Mouse (Mus musculus) embryonic fibroblast, embryonic 13.5 days (primary cell): Measurements from ENCODE around the gene Akr1c18. TPM values are rescaled to one million over a fixed set of nuclear protein-coding genes. Genes with fewer than 3 reads are reported as not detected.
A peak's percentile ranks its signal among the peaks of the same experiment; 100 is the strongest.
"Not testable (repeated sequence)": the region's sequence is repeated elsewhere in the genome, so short reads cannot be mapped to it uniquely, and the experiment has no call there.

Source experiments
- H3K27ac ChIP-seq: 2 replicates; pipeline ENCODE4 v1.5.1; 2012; ENCODE audit warnings: low read length, control low read depth, inconsistent platforms; ENCODE audit not compliant: insufficient read depth
- H3K4me1 ChIP-seq: 2 replicates; pipeline ENCODE4 v1.6.1; 2011; ENCODE audit warnings: low read length; ENCODE audit not compliant: control insufficient read depth, insufficient read depth
- H3K4me3 ChIP-seq: 2 replicates; pipeline ENCODE4 v1.5.1; 2011; ENCODE audit warnings: mild to moderate bottlenecking, control low read depth, low read length; ENCODE audit not compliant: insufficient read depth
- CTCF ChIP-seq: IDR thresholded peaks from 2 replicates; pipeline ENCODE4 v1.5.1; 2011; ENCODE audit warnings: mild to moderate bottlenecking, control low read depth, low read length, moderate library complexity, borderline replicate concordance; ENCODE audit not compliant: insufficient read depth
- POLR2A ChIP-seq: IDR thresholded peaks from 2 replicates; pipeline ENCODE4 v1.6.1; 2011; ENCODE audit warnings: low read depth, mild to moderate bottlenecking, control low read depth, low read length, moderate library complexity
- polyA plus RNA-seq: library from polyadenylated mRNA; stranded (reverse); fragments of >200 nt; gene quantifications from 2 replicates; pipeline ENCODE4 v1.2.4, GENCODE M21; 2011; ENCODE audit warnings: low read depth; ENCODE audit not compliant: missing spikeins, insufficient read length

Gene Akr1c18
- polyA plus RNA-seq, 1 experiment: 0.44 TPM

DNA sequence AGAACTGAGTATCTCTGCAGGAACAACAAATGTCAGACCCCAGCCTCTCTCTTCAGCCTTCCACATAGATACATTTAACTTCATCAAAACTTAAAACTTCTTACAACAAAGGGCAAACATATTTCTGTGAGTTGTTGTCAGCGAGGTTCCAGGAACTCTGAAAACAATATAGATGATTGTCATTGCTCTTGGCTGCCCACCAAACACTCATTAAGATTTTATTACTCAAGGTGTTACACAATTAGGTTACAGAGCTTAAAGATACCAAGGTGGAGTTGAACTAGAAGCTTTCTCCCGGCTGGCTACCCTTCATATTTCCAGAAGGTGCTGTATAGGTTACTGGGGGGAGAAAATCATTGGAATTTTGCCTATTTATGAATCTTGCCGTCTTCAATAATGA, 3.1 kb upstream of the Akr1c18 start:
- no peak overlapping the region for H3K27ac ChIP-seq
- 0 out of 2 replicates have a peak, but pooled peaks cover 2% of the 10 kb centered on the region for H3K4me1 ChIP-seq
- H3K4me3 ChIP-seq: no peak overlapping the region
- TF ChIP-seq CTCF (no peak), POLR2A (no peak)

DNA sequence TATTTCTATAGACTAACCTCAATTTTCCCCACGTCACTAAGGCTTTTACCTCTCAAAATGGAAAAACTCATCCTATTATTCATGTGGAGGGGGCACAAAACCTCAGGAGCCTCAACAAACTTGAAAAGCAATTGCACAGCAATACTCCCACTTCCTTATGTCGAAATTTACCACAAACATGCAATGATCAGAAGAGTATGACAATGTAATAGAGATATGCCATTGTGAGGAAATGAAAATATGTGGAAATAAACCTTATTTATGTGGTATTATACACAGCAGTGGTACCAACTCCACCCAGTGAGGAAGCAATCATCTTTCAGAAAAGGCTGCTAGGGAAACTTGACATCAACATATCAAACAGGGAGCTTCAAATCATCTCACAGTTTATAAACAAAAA, 2.5 kb upstream of the Akr1c18 start:
- TF ChIP-seq CTCF (no peak), POLR2A (no peak)
- Histone ChIP-seq H3K4me3 (no peak overlapping the region), H3K4me1 (0 out of 2 replicates have a peak, but pooled peaks cover 2% of the 10 kb centered on the region), H3K27ac (no peak overlapping the region)

DNA sequence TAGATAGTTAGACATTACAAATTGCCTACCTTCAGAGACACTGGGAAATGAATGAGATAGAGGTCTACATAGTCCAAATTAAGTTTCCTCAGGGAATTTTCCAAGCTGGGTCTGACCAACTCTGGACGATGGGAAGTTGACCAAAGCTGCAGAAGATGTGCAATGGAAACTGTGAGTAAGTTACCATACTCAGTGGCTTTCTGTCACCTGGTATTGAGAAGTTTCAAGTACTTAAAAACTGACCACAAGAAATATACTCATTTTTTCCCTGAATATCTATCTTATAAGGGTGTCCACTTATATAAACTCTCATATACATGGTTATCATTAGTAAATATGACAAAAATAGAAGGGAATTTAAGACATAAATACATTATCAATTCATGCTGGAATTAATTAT, 6.2 kb downstream of the Akr1c18 start:
- H3K27ac ChIP-seq: no peak overlapping the region
- TF ChIP-seq POLR2A (no peak), CTCF (no peak)
- no peaks in the 10 kb centered on the region for H3K4me1 ChIP-seq
- H3K4me3 ChIP-seq: no peak overlapping the region

DNA sequence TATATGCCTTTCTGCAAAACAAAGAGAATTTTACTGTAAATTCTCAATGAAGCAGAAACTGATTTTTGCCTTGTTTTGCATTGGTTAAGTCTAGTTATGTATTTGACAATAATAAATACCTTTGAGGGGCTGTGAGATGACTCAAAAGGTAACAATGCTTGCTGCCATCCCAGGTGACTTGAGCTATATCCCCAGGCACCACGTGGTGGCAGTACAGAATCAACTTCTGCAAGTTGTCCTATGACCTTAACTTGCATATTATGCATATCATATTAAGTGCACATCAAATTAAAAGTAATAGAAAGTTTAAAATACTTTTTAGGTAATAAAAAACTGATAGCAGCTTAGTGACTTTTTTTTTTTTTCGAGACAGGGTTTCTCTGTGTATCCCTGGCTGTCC, 17.4 kb downstream of the Akr1c18 start:
- no peaks in the 10 kb centered on the region for H3K4me1 ChIP-seq
- no peak overlapping the region for H3K4me3 ChIP-seq
- H3K27ac ChIP-seq: no peak overlapping the region
- TF ChIP-seq CTCF (0 out of 2 replicates have a peak, but pooled peaks have one; percentile 31), POLR2A (no peak)

DNA sequence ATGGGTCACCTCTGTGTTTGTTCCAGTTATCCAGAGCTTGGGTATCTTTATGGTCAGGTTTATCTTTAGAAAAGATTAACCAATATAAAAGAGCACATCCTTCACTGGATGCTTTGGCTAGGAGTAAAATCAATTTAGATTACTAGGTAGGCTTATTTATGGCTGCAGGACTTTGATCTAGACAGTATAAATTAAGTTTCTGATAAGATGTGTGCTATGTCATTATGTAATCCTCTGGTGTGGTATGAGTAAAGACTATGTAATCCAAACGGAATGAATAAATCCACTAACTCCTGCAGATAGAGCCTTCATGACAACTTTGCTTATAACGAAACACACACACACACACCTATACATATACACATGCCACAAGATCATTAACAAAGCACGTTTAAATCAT, 18.7 kb downstream of the Akr1c18 start:
- TF ChIP-seq POLR2A: no peak
- TF ChIP-seq CTCF: no peak
- Histone ChIP-seq H3K4me1 (no peaks in the 10 kb centered on the region), H3K27ac (no peak overlapping the region), H3K4me3 (no peak overlapping the region)

DNA sequence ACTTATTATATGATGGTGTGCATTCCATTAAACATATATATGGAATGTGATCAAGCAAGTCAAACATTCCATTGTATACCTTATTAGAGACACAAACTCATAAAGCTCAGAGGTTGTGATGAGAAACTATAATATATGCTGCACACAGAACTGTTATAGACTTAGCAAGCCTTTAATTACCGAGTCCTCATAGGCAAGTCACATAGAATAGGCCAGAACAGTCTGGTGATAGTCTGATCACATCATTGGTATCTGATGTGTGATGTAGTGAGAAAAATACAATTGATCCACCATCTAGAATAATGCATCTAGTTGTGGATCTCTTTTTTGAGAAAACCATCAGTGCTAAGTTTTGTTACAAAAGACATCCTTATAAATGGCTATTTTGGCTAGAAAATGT, 19.1 kb downstream of the Akr1c18 start:
- no peak overlapping the region for H3K4me3 ChIP-seq
- H3K27ac ChIP-seq: no peak overlapping the region
- H3K4me1 ChIP-seq: no peaks in the 10 kb centered on the region
- TF ChIP-seq POLR2A (no peak), CTCF (no peak)

DNA sequence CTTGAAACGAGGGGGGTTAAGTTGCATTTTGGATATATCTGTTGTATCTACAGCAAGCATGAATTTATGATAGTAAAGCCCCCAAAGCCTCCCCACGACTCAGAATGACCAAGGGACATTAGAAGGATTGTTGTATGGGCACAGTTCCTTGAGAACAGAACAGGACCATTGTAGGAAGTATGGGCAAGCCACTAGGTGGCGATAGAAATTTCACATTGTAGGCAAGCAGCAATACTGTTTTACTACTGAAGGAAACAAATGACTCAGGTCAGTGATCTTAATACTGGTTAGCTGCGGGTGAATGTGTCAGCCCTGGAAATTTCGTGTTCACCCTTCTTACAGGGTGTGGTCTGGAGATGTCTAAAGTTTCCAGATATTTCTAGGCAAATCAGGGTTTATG, 21.4 kb downstream of the Akr1c18 start:
- Histone ChIP-seq H3K4me1 (no peaks in the 10 kb centered on the region), H3K27ac (no peak overlapping the region), H3K4me3 (no peak overlapping the region)
- TF ChIP-seq POLR2A: no peak
- TF ChIP-seq CTCF: no peak

DNA sequence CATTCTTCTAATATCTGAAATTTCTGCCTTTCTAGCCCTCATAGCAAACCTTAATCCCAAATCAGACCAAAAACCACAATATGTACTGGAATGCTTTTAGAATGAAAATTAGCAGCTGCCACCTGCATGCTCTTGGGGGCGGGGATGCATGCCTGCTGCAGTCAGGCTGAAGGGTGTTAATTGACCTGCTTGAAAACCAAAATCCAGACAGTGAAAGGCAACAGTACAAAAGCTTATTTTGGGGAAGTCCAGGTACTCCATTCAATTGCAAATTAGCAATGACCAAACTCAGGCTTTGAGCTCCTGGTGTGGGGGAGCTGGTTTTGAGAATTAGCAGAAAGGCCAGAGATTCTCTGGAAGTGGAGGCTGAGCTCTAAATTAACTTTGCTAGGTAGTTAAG, 24.6 kb downstream of the Akr1c18 start:
- not testable (repeated sequence) for H3K4me3 ChIP-seq, H3K27ac ChIP-seq, H3K4me1 ChIP-seq

DNA sequence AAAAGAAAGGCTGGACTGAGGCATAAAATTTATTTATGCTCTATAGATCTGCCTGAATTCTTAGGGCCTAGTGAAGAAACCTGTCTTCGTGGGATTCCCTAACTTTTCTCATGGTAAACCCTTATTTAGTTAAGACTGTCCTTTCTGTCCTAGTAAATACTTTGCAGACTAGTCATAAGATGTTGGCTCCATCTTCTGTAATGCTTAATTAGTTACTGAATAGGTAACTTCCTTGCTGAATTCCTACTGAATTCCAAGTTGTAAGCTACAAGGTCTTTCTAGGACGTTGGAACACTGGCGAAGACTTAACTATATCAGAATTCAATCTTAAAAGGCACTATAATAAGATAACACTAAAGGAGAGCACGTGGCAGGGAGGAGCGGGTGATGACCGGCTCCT, 26.0 kb downstream of the Akr1c18 start:
- not testable (repeated sequence) for H3K4me3 ChIP-seq

DNA sequence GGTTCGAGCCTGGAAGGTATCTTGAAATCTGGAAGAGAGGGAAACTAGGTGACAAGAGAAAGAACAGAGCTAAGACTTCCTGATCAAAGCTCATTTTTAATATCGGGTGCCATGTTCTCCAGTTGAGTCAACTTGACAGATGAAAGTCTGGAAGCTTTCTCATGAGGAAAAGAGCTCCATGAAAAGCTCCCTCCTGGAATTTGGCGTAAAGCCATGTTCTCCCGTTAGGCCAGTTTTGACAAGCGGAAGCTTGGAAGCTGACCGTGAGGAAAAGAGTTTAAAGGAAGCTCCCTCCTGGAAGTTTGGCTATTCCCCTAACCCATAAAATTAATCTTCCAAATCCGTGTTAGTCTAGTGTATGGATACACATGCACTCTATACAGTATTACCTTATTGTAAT, 27.3 kb downstream of the Akr1c18 start:
- Histone ChIP-seq H3K4me3 (no peak overlapping the region), H3K4me1 (no peaks in the 10 kb centered on the region), H3K27ac (no peak overlapping the region)
- no peak for TF ChIP-seq CTCF
- TF ChIP-seq POLR2A: no peak

More for the DNA sequence above, 26.0 kb downstream of the Akr1c18 start:
- not testable (repeated sequence) for H3K27ac ChIP-seq, H3K4me1 ChIP-seq

DNA sequence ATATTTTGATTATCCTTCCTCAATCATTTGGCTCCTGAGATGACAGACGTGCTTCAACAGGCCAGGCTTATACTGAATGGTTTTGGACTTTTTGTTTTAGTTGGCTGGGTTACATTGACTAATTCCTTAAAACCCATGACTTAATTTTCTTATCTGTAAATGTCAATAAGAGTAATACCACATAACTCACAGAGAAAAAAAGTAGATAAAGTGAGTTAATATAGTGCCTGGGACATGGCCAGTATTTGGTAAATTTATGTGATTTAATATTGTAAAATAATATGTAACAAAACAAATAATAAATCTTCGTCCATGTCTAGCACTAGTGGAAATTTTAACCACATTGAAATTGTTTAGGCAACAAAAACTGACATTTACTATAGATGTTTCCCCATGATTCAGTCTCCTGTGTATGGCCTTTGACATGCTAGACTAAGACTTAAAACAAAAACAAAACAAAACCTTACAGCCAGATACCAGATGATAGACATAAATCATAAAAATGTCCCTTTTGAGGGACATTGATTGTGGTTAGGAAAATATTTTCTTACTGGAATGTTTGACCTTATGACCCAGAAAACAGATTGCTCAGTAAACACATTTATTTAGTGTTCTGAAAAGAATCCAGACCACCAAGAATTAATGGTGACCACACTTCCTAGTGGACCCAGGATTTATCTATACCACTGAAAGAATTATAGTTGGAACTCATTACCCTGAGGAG, 31.1 kb downstream of the Akr1c18 start:
- TF ChIP-seq CTCF (no peak), POLR2A (no peak)
- Histone ChIP-seq H3K4me3 (no peak overlapping the region), H3K27ac (no peak overlapping the region), H3K4me1 (no peaks in the 10 kb centered on the region)
